In genomic region chr15:80233733-80234509, GRCm38 (mm10) we compare ENCODE assay signal across 1 mouse cellular context.
TF ChIP-seq lines count a peak whose summit lies in the region.

Gene Mief1, plus strand, starts transcription at chr15:80234018.

TF ChIP-seq in CH12.LX, 34 proteins besides CTCF, POLR2A, EP300 and RAD21 (continued from another document):
- no peak for TF ChIP-seq CHD1 (IDR thresholded peaks at IDR 0.05; ENCODE audit: low read depth, low read length)
- TF ChIP-seq ZMIZ1 (IDR thresholded peaks at IDR 0.05; ENCODE audit: low read depth, low read length) = peak; percentile 72; the same call in 1 of the 2 replicates
- TF ChIP-seq MXI1 (IDR thresholded peaks at IDR 0.05; ENCODE audit: low read depth, low read length) = peak; percentile 75
- no peak for TF ChIP-seq RCOR1 (conservative IDR thresholded peaks at IDR 0.05; ENCODE audit: low read depth, low read length)
- TF ChIP-seq BHLHE40 (IDR thresholded peaks at IDR 0.05; ENCODE audit: low read depth, low read length) = no peak
- TF ChIP-seq MAZ (IDR thresholded peaks at IDR 0.05; ENCODE audit: low read depth, low read length) = peak; percentile 88
- no peak for TF ChIP-seq ZKSCAN1 (IDR thresholded peaks at IDR 0.05; ENCODE audit: borderline replicate concordance, low read depth, low read length)
- no peak for TF ChIP-seq JUN (IDR thresholded peaks at IDR 0.05; ENCODE audit: insufficient read depth, low read depth, low read length)
- TF ChIP-seq MYC (IDR thresholded peaks at IDR 0.05; ENCODE audit: low read depth, low read length) = peak; percentile 64; the same call in 1 of the 2 replicates
- no peak for TF ChIP-seq E2F4 (IDR thresholded peaks at IDR 0.05; ENCODE audit: insufficient replicate concordance, low read depth, low read length)
- peak; percentile 90 for TF ChIP-seq SIN3A (IDR thresholded peaks at IDR 0.05; ENCODE audit: low read length)
- TF ChIP-seq HCFC1 (IDR thresholded peaks at IDR 0.05; ENCODE audit: low read depth, low read length) = peak; percentile 93
- TF ChIP-seq TCF12 (IDR thresholded peaks at IDR 0.05; ENCODE audit: low read depth, low read length) = peak; percentile 72
- peak; percentile 60 for TF ChIP-seq NRF1 (IDR thresholded peaks at IDR 0.05; ENCODE audit: low read depth, low read length)
- TF ChIP-seq UBTF (IDR thresholded peaks at IDR 0.05; ENCODE audit: low read depth, low read length) = 0 out of 2 replicates have a peak, but pooled peaks have one; percentile 47
- TF ChIP-seq JUND (conservative IDR thresholded peaks at IDR 0.05; ENCODE audit: low read depth, low read length) = no peak
- no peak for TF ChIP-seq ZC3H11A (IDR thresholded peaks at IDR 0.05; ENCODE audit: low read depth, low read length)
- TF ChIP-seq USF1 (IDR thresholded peaks at IDR 0.05; ENCODE audit: low read depth, low read length) = no peak
- peak; percentile 60; the same call in 1 of the 2 replicates for TF ChIP-seq MEF2A (IDR thresholded peaks at IDR 0.05; ENCODE audit: borderline replicate concordance, low read depth, low read length)
- TF ChIP-seq USF2 (conservative IDR thresholded peaks at IDR 0.05; ENCODE audit: low read depth, low read length) = no peak
- TF ChIP-seq ETS1 (conservative IDR thresholded peaks at IDR 0.05; ENCODE audit: low read depth, low read length) = no peak
- TF ChIP-seq MAFK (IDR thresholded peaks at IDR 0.05; ENCODE audit: insufficient replicate concordance, low read length) = no peak
- no peak for TF ChIP-seq ZNF384 (IDR thresholded peaks at IDR 0.05; ENCODE audit: low read depth, low read length)
